Mouse (Mus musculus) embryonic facial prominence, embryonic 13.5 days (tissue): ENCODE results near the gene Cbr4. TPM values are rescaled to one million over a fixed set of nuclear protein-coding genes. Genes with fewer than 3 reads are reported as not detected.

Experiments used
- ATAC-seq: fragments of 200-750 bp; cut with Nextera tagmentation; 2 replicates; pipeline ENCODE4 v1.8.0; 2017; ENCODE audit warnings: low read depth; ENCODE audit not compliant: insufficient number of reproducible peaks, insufficient read depth, low FRiP score, low TSS enrichment
- H3K27ac ChIP-seq: fragments of 300-500 bp; sonication (generic); 2 replicates; pipeline ENCODE4 v1.5.1; 2015; ENCODE audit warnings: moderate library complexity, mild to moderate bottlenecking, inconsistent platforms
- H3K27me3 ChIP-seq: fragments of 300-500 bp; sonication (generic); 2 replicates; pipeline ENCODE4 v1.6.1; 2015; ENCODE audit warnings: mild to moderate bottlenecking, inconsistent platforms
- H3K36me3 ChIP-seq: fragments of 300-500 bp; sonication (generic); 2 replicates; pipeline ENCODE4 v1.6.1; 2015; ENCODE audit warnings: mild to moderate bottlenecking, inconsistent platforms
- H3K4me1 ChIP-seq: fragments of 300-500 bp; sonication (generic); 2 replicates; pipeline ENCODE4 v1.6.1; 2015; ENCODE audit warnings: inconsistent platforms
- H3K4me2 ChIP-seq: fragments of 300-500 bp; sonication (generic); 2 replicates; pipeline ENCODE4 v1.6.1; 2015; ENCODE audit warnings: moderate library complexity, mild to moderate bottlenecking, inconsistent platforms
- H3K4me3 ChIP-seq: fragments of 300-500 bp; sonication (generic); 2 replicates; pipeline ENCODE4 v1.5.1; 2015; ENCODE audit warnings: mild to moderate bottlenecking, inconsistent platforms
- H3K9ac ChIP-seq: fragments of 300-500 bp; sonication (generic); 2 replicates; pipeline ENCODE4 v1.6.1; 2015; ENCODE audit warnings: mild to moderate bottlenecking, inconsistent platforms
- H3K9me3 ChIP-seq: fragments of 300-500 bp; sonication (generic); 2 replicates; pipeline ENCODE4 v1.6.1; 2016; ENCODE audit warnings: inconsistent platforms
- WGBS: fragments of 180-500 bp; shearing (Covaris S2); methylation state at CpG from one replicate; pipeline ENCODE4 v1.1.7; 2015; ENCODE audit warnings: mixed read lengths; 5-methylcytosine and 5-hydroxymethylcytosine counted together
- polyA plus RNA-seq: library from polyadenylated mRNA; unstranded; fragments of >200 nt; fragmentation: Nextera tagmentation; extraction: Ambion mirVana; gene quantifications from 2 replicates; pipeline ENCODE4 v1.2.1, GENCODE M21; 2015

The Cbr4 gene
- polyA plus RNA-seq, 1 experiment from 2014 or later: 32.5 TPM

DNA sequence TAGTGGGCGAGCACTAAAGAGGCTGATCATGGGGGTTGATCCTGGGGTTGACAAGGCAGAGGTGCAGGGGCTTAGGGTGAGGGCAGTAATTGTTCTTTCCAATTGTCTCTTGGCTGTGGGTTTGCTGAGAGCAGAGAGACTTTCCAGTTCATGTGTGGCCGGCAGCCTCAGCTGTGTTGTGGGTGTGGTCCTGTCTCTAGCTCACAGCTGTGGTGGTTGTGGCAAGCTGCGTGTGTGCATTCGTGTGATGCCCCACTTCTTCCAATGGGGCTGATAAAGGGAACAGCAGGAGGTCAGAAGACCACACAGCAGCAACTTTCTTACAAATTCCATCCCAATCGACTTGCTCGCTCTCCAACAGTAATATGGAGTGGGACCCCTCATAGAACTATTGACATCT, 41.1 kb downstream of the Cbr4 start:
- Histone ChIP-seq H3K9me3 (no peaks in the 10 kb centered on the region), H3K27me3 (no peaks in the 10 kb centered on the region), H3K36me3 (peaks cover 79% of the 10 kb centered on the region), H3K9ac (no peak overlapping the region), H3K27ac (peak overlapping the region; percentile 55), H3K4me3 (no peak overlapping the region), H3K4me1 (peaks cover 14% of the 10 kb centered on the region), H3K4me2 (no peak overlapping the region)
- ATAC-seq: no peak
- WGBS: 81% methylated on average over 6 of the region's 6 CpGs

GRCm38 (mm10) chr8:61531944-61532795, 44.6 kb downstream of the Cbr4 start:
- H3K4me1 ChIP-seq: peaks cover 28% of the 10 kb centered on the region
- no peak for ATAC-seq
- H3K27me3 ChIP-seq: no peaks in the 10 kb centered on the region
- H3K9me3 ChIP-seq: no peaks in the 10 kb centered on the region
- WGBS: 51% methylated on average over 22 of the region's 22 CpGs
- H3K27ac ChIP-seq: no peak overlapping the region
- no peak overlapping the region for H3K4me3 ChIP-seq
- no peak overlapping the region for H3K4me2 ChIP-seq
- peaks cover 81% of the 10 kb centered on the region for H3K36me3 ChIP-seq
- no peak overlapping the region for H3K9ac ChIP-seq

DNA sequence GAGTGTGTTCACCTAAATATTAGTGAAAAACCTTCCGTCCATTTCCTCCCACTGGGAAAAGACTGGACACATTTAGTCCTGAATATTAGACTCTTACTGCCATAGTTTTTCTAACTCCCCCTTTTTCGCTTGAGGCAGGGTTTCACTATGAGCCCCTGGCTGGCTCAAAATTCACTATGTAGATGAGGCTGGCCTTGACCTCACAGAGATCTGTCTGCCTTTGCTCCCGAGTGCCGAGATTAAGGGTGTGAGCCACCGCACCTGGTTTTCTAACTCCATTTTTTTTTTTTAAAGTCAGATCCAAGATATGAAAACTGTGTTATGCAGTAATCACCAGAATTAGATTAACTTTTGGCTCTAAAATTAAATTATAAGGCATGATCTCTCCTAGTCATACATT, 45.3 kb downstream of the Cbr4 start:
- peaks cover 29% of the 10 kb centered on the region for H3K4me1 ChIP-seq
- H3K27me3 ChIP-seq: no peaks in the 10 kb centered on the region
- 64% methylated on average over 5 of the region's 5 CpGs for WGBS
- H3K4me3 ChIP-seq: no peak overlapping the region
- no peaks in the 10 kb centered on the region for H3K9me3 ChIP-seq
- no peak overlapping the region for H3K4me2 ChIP-seq
- H3K27ac ChIP-seq: no peak overlapping the region
- no peak overlapping the region for H3K9ac ChIP-seq
- H3K36me3 ChIP-seq: peaks cover 82% of the 10 kb centered on the region
- no peak for ATAC-seq

DNA sequence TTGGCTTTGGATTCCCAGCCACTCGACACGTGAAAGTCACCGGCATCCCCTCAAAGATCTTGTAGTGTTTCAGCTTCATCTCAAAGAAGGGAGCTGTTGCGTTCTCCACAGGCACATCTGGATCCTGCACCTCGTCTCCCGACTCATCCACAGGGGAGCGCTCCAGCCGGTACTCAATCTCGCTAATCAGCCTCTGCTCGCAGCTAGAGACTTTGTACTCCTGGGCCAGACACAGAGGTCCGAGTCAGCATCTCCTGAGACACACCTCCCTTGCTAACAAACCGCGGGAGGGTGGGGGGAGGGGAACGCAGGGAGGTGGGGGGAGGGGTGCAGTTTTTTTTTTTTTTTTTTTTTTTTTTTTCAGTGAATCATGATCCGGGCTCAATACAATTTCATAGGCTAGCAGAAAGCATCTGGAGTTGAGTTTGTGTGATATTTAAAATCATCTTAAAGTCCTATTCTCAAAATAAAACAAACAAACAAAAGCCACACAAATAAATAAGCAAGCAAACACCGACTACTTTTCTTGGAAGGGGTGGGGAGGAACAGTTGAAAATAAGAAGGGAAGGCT, 45.9 kb downstream of the Cbr4 start:
- no peak overlapping the region for H3K27ac ChIP-seq
- peaks cover 35% of the 10 kb centered on the region for H3K4me1 ChIP-seq
- H3K4me3 ChIP-seq: no peak overlapping the region
- H3K4me2 ChIP-seq: no peak overlapping the region
- no peak overlapping the region for H3K9ac ChIP-seq
- H3K27me3 ChIP-seq: no peaks in the 10 kb centered on the region
- 38% methylated on average over 16 of the region's 16 CpGs for WGBS
- no peaks in the 10 kb centered on the region for H3K9me3 ChIP-seq
- H3K36me3 ChIP-seq: peaks cover 82% of the 10 kb centered on the region
- ATAC-seq: no peak

DNA sequence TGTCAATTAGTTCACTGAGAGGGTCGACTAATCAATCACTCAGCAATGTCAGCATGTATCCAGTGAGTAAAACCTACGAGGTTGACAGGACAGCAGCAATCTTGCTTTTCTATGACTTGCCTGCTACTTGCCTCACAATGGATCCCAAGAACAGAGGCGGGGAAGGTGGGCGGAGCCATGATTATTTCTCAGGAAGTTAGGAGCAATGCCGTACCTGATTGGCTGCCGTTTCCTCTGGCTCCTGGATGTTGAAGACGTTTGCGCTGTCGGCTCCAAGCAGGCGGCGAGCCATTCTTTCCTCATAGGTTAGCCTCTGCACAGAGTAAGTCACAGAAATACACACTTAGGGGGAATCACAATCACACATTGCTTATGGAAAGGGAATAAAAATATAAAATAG, 47.9 kb downstream of the Cbr4 start:
- no peak for ATAC-seq
- H3K9me3 ChIP-seq: no peaks in the 10 kb centered on the region
- 79% methylated on average over 11 of the region's 11 CpGs for WGBS
- peaks cover 70% of the 10 kb centered on the region for H3K36me3 ChIP-seq
- no peaks in the 10 kb centered on the region for H3K27me3 ChIP-seq
- no peak overlapping the region for H3K4me2 ChIP-seq
- H3K4me1 ChIP-seq: peaks cover 32% of the 10 kb centered on the region
- H3K27ac ChIP-seq: no peak overlapping the region
- H3K9ac ChIP-seq: no peak overlapping the region
- H3K4me3 ChIP-seq: no peak overlapping the region

GRCm38 (mm10) chr8:61537471-61537870, 49.9 kb downstream of the Cbr4 start:
- Histone ChIP-seq H3K36me3 (peaks cover 59% of the 10 kb centered on the region), H3K27me3 (no peaks in the 10 kb centered on the region), H3K4me2 (no peak overlapping the region), H3K9ac (no peak overlapping the region), H3K4me3 (no peak overlapping the region), H3K4me1 (peaks cover 32% of the 10 kb centered on the region), H3K9me3 (no peaks in the 10 kb centered on the region), H3K27ac (no peak overlapping the region)
- ATAC-seq: no peak
- WGBS: 55% methylated on average over 5 of the region's 5 CpGs

- ATAC-seq: peak; percentile 45; the same call in 1 of the 2 replicates
- Histone ChIP-seq H3K4me3 (no peak overlapping the region), H3K4me1 (peaks cover 18% of the 10 kb centered on the region), H3K9ac (no peak overlapping the region), H3K4me2 (no peak overlapping the region), H3K27ac (no peak overlapping the region), H3K27me3 (no peaks in the 10 kb centered on the region), H3K36me3 (peaks cover 60% of the 10 kb centered on the region), H3K9me3 (no peaks in the 10 kb centered on the region)
- WGBS: 42% methylated on average over 7 of the region's 7 CpGs
Observed at GRCm38 (mm10) chr8:61539828-61540500, 52.4 kb downstream of the Cbr4 start.

DNA sequence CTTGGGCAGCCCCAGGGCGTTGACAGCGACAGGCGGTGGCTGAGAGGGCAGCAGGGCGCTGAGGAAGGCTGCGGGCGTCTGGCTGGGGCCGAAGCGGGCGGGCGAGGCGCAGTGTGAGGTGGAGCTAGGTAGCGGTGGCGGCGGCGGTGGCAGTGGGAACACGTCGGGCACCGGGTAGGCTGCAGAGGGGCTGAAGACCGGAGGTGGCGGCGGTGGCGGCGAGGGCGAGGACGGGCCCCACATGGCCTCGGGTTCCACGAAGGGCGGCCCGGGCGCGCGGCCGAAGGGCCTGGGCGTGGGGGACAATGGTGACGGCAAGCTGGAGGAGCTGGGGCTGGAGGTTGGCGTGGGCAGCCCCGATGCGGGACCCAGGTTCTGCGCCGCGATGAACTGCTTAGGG, 62.1 kb downstream of the Cbr4 start:
- Histone ChIP-seq H3K4me1 (peaks cover 35% of the 10 kb centered on the region), H3K27me3 (no peaks in the 10 kb centered on the region), H3K36me3 (peaks cover 53% of the 10 kb centered on the region), H3K27ac (no peak overlapping the region), H3K4me3 (no peak overlapping the region), H3K9ac (no peak overlapping the region), H3K9me3 (peaks cover 9% of the 10 kb centered on the region), H3K4me2 (0 out of 2 replicates have a peak overlapping the region, but pooled peaks have one; percentile 18)
- WGBS: 53% methylated on average over 41 of the region's 41 CpGs
- ATAC-seq: 0 out of 2 replicates have a peak, but pooled peaks have one; percentile 12

GRCm38 (mm10) chr8:61550006-61550748, 62.6 kb downstream of the Cbr4 start:
- Histone ChIP-seq H3K4me1 (peaks cover 38% of the 10 kb centered on the region), H3K36me3 (peaks cover 48% of the 10 kb centered on the region), H3K9me3 (peaks cover 9% of the 10 kb centered on the region), H3K9ac (no peak overlapping the region), H3K4me2 (peak overlapping the region; percentile 18; the same call in 1 of the 2 replicates), H3K27me3 (no peaks in the 10 kb centered on the region), H3K27ac (no peak overlapping the region), H3K4me3 (no peak overlapping the region)
- 26% methylated on average over 27 of the region's 27 CpGs for WGBS
- no peak for ATAC-seq

DNA sequence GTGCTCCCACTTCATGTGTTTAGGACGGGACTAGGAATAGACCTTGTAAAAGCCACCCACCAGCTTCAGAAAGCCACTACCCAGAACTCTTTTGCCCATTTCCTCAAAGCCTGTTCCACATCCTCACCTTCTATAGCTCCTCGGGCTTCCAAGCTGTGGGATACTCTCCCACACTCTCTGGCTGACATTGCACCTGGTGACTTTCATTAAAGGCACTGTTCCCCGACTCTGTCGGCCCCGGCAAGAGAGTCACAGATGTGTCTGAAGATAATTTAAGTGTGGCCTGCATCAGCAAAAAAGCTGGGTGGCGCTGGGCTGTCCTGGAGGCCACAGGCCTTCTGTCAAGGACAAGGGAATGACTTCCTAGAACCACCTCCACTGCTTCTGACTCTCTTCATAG, 64.7 kb downstream of the Cbr4 start:
- Histone ChIP-seq H3K27ac (peak overlapping the region; percentile 76), H3K9me3 (peaks cover 9% of the 10 kb centered on the region), H3K4me3 (no peak overlapping the region), H3K9ac (no peak overlapping the region), H3K4me1 (peaks cover 55% of the 10 kb centered on the region), H3K36me3 (peaks cover 27% of the 10 kb centered on the region), H3K27me3 (no peaks in the 10 kb centered on the region), H3K4me2 (0 out of 2 replicates have a peak overlapping the region, but pooled peaks have one; percentile 9)
- WGBS: 37% methylated on average over 6 of the region's 6 CpGs
- ATAC-seq: no peak

- H3K4me2 ChIP-seq: no peak overlapping the region
- no peaks in the 10 kb centered on the region for H3K27me3 ChIP-seq
- WGBS: 82% methylated on average over 8 of the region's 8 CpGs
- H3K4me1 ChIP-seq: peaks cover 61% of the 10 kb centered on the region
- no peak overlapping the region for H3K4me3 ChIP-seq
- no peak overlapping the region for H3K9ac ChIP-seq
- no peak for ATAC-seq
- peak overlapping the region; percentile 76 for H3K27ac ChIP-seq
- H3K9me3 ChIP-seq: peaks cover 9% of the 10 kb centered on the region
- peaks cover 26% of the 10 kb centered on the region for H3K36me3 ChIP-seq
Observed at GRCm38 (mm10) chr8:61552755-61553402, 65.3 kb downstream of the Cbr4 start.
